Mouse (Mus musculus): ENCODE results near the gene Ipo5.

Ipo5 gene

DNA sequence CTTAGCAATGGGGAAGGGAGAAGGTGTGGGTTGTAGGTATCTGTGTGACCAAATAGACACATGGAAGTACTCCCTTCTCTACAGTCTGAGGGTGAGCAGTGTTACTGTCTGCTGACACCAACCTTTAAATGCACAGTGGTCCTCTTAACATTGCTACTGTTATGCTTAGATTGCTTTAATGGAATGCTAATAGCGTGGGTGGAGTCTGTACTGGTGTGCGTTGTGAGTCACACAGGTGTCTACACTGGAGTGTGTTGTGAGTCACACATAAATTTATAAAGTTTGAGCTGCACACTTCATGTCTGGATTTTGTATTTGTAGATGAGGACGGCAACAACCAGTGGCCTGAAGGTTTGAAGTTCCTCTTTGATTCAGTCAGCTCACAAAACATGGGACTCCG lies 10.8 kb downstream of the Ipo5 start:
- DNase-seq (ENCODE audit: low read depth) = no peak

DNA sequence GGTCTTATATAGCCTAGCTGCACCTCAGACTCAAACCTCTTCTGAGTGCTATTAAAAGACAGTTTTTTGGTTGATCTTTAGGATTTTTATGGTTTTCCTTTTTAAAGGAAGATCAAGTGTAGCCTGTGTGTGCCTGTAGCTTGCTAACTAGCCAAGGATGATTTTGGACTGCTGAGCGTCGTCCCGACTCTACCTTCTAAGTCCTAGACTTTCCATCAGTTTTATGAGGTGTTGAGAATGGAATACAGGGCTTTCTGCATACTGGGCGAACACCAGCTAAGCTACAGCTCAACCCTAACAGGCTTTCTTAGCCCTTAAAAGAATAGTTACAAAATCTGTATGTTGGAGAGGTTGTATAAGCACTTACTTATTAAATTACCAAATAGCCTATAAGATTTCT lies 13.0 kb downstream of the Ipo5 start:
- no peak for DNase-seq (ENCODE audit: low read depth)

DNA sequence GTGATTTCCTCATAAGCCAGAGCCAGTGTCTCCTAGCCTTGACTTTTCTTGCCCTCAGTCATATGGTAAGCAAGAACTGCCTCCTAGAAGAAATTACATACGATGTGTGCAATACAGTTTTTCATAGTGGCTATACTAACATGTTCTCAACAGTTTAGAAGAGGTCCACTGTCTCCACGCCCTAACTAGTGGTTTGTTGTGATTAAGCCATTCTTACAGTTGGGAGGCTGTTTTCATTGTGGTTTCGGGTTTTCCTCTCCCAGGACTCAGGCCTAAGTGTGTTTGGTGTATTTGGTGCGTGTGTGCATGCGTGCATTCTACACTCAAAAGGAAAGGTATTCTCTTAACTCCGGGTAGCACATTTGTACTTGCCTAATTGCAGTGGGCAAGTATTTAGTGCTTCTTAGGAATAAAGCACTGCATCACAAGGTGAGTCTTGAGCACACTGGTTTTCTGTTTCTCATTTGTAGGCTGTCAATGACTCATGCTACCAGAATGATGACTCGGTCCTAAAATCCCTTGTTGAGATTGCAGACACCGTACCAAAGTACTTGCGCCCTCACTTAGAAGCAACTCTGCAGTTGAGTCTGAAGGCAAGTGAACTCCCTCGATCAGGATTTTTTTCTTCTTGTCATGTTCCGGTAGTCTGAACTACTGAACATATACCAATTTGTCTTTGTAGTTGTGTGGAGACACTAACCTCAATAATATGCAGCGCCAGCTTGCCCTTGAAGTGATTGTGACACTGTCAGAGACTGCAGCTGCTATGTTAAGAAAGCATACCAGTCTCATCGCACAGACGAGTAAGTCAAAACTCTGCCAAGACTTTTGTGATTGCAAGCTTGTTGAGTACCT lies 14.9 kb downstream of the Ipo5 start:
- DNase-seq (ENCODE audit: low read depth) = no peak

DNA sequence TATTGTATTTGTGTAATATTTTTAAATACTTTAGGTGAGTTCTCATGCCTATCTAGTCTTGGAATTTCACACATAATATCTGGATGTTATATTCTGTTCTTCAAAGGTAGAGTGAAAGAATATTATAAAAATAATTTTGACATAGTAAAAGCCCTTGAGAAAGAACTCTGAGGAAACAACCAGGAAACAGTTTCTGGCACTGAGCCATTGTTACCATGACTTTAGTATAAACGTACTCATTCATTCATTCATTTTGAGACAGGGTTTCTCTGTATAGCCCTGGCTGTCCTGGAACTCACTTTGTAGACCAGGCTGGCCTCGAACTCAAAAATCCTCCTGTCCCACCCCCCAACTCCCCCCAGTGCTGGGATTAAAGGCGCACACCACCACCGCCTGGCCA lies 20.2 kb downstream of the Ipo5 start:
- DNase-seq (ENCODE audit: low read depth) = no peak

DNA sequence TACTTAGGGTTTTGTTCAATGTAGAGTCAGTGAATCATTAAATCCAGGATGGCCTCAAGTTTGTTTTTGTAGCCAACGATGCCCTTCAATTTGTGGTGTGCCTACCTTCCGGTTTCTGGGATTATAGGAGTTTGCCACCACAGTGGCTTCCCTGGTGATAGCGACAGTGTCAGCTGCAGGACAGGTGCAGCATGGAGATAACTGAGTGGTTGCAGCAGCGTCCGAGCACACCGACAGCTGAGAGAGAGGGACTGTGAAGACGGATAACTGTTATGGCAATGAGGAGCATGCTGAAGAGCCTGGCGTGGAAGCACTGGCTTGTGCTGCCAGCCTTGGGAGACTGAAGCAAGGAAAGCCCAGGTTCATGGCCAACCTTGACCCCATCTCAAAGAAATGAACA lies 22.6 kb downstream of the Ipo5 start:
- DNase-seq (ENCODE audit: low read depth) = no peak

DNA sequence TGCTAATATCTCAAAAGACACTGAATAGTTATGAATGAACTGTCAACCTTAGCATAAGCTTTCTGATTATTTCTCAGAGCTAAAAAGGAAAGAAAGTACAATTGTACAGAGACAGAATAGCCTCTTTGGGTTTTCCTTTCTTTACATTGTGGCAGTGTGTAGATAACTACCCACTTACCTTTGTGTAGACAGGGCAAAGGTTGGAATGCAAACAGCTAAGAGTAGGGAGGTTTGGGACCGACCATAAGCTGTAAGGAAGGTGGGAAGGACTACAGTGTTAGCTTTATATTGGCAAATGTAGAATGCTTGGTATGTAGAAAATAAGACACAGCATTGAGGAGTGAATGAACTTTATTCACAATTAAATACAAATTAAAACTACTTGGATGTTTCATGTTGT lies 26.1 kb downstream of the Ipo5 start:
- DNase-seq (ENCODE audit: low read depth) = no peak

DNA sequence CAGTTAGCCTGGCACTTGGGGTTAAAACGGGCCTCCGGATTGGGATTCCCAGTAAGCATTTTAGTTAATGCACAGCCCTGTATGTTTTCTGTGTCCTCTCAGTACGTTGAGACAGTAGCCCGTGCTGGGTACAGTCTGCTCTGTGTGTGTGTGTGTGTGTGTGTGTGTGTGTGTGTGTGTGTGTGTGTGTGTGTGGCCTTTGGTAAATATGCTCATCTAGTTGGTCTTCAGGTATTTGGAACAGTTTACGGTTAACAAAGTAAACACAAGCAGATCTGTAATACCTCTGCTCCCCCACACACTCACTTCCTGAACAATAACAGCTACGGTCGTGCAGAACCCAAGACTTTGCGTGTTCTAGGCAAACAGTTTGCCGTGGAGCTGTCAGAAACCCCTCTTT lies 31.8 kb downstream of the Ipo5 start:
- no peak for DNase-seq (ENCODE audit: low read depth)

DNA sequence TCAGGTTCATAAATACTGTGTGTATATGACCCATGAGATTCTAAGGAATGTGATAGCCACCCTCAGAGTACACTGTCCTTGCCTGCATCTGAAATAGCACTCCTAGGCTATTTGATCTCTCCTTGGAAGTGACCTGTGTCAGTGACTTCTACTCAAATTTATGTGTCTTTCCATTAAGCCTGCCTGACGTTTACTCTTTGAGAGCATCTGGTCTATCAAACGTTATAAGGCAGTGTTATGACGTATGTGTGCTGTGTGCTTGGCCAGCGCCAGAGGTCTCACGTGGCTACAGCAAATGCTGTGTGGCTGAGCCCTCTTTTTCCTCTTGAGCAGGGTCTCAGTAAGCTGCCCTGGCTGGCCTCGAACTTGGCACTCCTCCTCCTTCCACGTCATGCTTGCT lies 34.1 kb downstream of the Ipo5 start:
- DNase-seq (ENCODE audit: low read depth) = no peak

DNA sequence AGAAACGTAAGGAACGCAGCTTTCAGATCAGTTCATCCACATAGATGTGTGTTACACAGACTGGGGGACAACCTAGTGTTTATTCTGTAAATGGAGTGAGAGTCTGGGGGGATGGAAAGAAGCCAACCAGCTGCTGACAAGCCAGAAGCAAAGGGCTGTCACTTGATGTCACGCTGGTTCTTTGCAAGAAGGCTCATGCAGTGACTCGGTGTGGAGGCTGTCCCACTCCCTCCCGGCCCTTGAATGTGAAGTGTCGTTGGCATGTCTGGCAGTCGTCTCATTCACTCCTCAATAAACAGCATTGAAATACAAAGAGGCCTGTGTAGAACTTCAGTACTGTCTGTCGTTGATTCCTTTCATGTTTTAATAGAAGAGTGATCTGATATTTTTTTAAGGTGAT lies 36.1 kb downstream of the Ipo5 start:
- DNase-seq (ENCODE audit: low read depth) = no peak

DNA sequence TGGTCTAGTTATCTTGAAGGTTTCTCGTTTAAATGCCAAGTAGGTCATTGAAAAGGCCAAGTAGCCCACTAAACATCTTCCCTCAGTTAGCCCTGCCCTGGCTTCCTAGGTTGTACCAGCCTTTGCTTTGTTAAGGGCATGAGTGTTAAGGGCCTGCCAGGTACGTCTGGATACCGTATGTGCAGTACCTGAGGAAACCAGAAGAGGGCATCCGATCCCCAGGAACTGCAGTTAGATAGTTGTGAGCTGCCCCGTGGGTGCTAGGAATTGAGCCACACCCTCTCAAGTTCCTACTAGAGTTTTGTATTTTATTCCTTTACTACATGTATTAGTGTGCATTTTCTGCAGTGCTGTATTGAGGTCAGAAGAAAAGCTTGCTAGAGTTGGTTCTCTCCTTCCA lies 38.0 kb downstream of the Ipo5 start:
- DNase-seq (ENCODE audit: low read depth) = peak; percentile 26

DNA sequence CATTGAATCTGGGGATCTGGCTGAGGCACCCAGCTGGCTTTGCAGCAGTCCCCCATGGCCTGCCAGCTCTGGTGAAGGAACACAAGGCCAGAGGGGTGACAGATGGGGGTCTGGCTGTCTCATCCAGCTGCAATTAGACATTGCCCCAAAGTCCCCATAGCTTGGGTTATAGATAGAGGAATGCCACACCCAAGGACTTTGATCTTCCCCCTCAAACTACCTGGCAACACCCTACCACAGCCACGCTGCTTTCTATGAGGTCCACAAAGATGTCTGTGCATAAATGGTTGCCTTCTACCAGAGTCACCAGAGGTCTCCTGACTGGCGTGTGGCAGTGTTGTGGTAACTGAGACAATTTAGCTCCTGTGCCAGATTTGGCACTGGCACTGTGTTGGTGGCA lies 39.0 kb downstream of the Ipo5 start:
- DNase-seq (ENCODE audit: low read depth) = no peak

DNA sequence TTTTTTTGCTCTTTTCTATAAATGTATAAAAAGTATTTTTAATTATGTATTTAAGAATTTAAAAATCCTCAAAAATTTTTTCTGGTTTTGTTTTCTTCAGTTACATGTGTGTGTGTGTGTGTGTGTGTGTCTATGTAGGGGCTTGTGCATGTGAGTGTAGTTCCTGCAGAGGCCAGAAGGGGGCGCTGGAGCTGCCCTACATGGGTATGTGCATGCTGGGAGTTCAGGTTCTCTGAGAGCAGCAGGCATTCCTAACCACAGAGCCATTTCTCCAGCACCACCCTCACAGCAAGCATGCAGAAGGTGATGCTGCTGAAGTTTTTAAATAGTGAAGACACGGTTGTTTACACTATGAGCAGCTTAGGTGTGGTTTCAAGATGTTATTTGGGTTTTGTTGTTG lies 41.4 kb downstream of the Ipo5 start:
- DNase-seq (ENCODE audit: low read depth) = peak; percentile 13

DNA sequence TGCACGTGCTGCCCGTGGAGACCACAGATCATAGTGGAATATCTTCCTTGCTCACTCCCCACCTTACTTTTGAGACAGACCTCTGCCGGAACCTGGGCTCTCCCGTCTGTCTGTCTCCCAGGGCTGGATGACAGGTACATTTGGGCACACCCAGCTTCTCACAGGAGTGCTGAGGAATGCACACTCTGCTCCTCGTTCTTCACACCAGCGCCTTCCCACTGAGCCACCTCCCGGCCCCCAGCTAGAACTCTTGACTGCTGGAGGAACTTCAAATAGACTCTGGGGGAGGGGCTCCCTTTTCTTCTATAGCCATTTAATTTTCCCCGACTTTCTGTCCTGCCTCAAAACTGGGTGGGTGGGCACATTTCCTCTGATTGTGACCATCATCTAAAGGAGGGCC lies 49.5 kb downstream of the Ipo5 start:
- no peak for DNase-seq (ENCODE audit: low read depth)

DNA sequence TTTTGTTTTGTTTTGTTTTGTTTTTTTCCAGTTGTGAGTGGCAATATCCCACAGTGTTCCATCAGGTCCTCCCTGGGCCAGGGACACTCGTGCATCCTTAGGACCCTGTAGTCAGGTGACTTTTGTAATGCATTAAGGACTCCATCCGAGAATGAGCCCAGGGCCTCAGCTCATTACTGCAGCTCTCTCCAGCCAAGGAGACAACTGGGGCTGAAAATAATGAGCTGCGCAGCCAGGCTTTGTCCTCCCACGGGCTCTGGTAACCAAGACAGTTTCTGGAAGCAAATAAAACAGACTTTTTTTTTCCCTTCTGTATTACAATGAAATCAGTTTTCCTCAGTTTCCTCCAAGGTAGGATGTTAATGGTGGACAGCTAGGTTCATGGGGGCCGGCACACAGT lies 50.0 kb downstream of the Ipo5 start:
- DNase-seq (ENCODE audit: low read depth) = no peak

DNA sequence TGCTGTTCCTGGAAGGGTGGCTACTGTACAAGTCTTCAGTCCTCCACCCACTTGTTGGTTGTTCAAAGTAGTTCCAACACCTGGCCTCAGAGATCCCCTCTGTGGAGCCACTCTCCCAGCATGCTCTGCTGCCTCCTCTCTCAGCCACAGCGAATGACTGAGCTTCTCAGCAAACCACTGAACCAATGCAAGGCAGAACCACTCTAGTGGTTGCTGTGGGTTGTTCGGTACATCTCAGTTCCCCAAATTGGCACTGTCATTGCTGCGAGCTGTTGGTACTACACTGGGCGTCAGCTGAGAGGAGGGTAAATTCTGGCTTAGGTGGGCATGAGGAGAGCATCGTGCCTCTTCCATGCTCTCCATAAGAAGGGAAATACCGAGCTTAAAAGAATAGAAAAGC lies 56.0 kb downstream of the Ipo5 start:
- no peak for DNase-seq (ENCODE audit: low read depth)

DNA sequence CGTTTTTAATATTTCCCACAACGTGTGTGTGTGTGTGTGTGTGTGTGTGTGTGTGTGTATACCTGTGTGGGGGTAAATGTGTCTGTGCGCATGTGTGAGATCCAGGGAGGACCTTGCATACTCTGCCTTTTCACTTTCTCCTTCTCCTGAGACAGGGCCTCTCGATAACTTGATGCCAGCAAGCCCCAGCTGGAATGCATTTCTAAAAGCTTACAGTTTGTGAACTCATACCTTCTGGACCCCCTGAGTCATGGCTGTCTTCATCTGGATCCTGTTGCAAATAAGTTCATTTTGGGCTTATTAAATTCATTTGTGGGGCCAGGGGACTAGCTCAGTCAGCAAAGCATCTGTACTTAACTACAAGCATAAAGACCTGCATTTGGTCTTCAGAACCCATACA lies 57.7 kb downstream of the Ipo5 start:
- DNase-seq (ENCODE audit: low read depth) = no peak

DNA sequence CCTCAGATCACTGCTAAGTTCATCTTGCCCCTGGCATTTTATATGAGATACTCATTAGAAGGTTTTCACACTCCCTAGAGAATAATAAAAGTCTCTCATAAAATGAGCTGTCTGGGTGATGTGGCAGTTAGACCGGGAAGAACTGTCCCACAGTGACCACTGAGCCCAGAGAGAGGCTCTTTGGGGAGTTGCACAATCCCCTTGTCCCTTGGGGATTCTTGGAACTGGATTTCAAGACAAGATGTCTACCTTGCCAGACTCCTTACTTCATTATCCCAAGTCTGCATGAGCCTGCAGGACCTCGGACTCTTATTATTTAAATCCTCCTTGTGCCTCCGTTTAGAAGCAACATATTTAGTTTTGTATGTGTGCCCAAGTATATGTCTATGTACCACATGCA lies 58.6 kb downstream of the Ipo5 start:
- no peak for DNase-seq (ENCODE audit: low read depth)

DNA sequence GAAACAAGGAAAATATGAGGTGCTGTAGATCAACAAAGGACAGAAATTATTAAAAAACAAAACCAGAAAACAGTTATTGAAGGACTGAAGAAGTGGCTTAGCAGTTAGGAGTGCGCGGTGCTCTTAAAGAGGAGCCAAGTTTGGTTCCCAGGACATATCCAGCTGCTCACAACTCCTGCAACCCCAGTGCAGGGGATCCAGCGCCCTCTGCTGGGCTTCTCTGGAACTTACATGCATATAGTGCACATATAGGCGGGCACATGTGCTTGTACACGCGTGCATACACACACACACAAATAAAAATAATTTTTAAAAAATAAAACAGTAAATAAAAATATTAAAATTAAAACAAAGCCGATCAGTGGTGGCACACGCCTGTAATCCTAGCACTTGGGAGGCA lies 59.6 kb downstream of the Ipo5 start:
- peak; percentile 16 for DNase-seq (ENCODE audit: low read depth)

DNA sequence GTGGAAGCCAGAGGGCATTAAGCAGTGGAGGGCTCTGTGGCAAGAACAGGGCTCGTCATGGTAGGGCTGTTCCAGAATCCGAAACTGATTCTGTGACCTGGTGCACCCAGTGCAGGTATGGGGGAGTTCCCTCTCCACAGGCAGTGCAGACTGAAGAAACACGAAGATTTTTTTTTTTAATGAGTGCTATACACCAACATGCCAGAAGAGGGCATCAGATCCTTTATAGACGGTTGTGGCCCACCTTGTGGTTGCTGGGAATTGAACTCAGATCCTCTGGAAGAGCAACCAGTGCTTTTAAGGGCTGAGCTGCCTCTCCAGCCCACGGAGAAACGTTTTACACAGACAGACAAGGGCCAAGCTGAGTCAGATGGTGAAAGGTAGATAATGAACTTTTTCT lies 60.3 kb downstream of the Ipo5 start:
- DNase-seq (ENCODE audit: low read depth) = no peak

DNA sequence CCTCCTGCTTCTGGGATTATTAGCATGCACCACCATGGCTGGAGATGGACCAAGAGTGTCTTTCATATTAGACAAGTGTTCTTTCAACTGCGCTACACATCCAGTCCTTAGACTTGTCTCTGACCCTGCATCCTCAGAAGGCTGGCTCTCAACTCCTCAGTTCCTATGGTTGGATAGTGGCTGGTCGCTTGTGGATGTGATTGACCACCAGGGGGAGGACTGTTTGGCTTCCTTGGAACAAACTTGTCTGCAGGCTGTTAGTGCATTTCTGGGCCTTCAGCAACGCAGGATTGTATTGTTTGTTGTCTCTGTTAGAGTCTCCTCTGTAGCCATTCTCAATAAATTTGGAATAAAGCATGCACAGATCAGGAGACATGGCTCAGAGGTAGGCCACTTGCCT lies 68.5 kb downstream of the Ipo5 start:
- DNase-seq (ENCODE audit: low read depth) = no peak

DNA sequence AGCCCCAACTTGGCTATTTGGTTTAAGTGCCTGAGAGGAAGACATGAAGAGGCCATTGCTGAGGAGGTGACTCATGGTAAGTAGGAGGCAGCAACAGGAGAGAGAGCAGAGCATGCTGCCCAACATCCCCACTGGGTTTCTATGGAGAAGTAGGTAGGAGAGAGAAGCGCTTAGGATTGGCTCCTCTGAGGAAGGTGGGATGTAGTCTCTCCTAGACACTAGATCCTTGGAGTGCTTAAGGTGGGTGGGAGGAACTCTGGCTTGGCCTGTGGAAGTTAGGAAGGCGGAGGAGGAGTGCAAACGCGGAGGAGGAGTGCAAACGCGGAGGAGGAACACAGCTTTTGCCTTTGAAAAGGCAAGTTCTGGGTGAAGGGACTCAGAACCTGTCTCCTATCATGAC lies 78.1 kb downstream of the Ipo5 start:
- DNase-seq (ENCODE audit: low read depth) = no peak
